Mouse (Mus musculus) limb, embryonic 10.5 days (tissue): ENCODE data around the gene Glrb. TPM values are rescaled to one million over a fixed set of nuclear protein-coding genes. Genes with fewer than 3 reads are reported as not detected.

Source experiments
- DNase-seq: peaks from one replicate; pipeline ENCODE4 v3.0.0-alpha.2; 2017; ENCODE audit warnings: low spot score
- H3K27ac ChIP-seq: fragments of 300-500 bp; sonication (generic); 2 replicates; pipeline ENCODE4 v1.5.1; 2016; ENCODE audit warnings: mild to moderate bottlenecking
- H3K27me3 ChIP-seq: fragments of 300-500 bp; sonication (generic); 2 replicates; pipeline ENCODE4 v1.6.1; 2016; ENCODE audit warnings: low read depth, mild to moderate bottlenecking; ENCODE audit not compliant: poor library complexity, severe bottlenecking
- H3K36me3 ChIP-seq: fragments of 300-500 bp; sonication (generic); 2 replicates; pipeline ENCODE4 v1.6.1; 2016; ENCODE audit warnings: mild to moderate bottlenecking, moderate library complexity
- H3K4me1 ChIP-seq: fragments of 300-500 bp; sonication (generic); 2 replicates; pipeline ENCODE4 v1.6.1; 2016
- H3K4me3 ChIP-seq: fragments of 300-500 bp; sonication (generic); 2 replicates; pipeline ENCODE4 v1.5.1; 2016; ENCODE audit warnings: mild to moderate bottlenecking, moderate library complexity
- H3K9me3 ChIP-seq: fragments of 300-500 bp; sonication (generic); replicated peaks from 2 replicates; pipeline ENCODE4 v1.6.1; 2016; ENCODE audit warnings: mild to moderate bottlenecking
- WGBS: fragments of 180-500 bp; shearing (Covaris S2); methylation state at CpG from one replicate; pipeline ENCODE4 v1.1.7; 2016; 5-methylcytosine and 5-hydroxymethylcytosine counted together
- polyA plus RNA-seq: library from polyadenylated mRNA; unstranded; fragments of >200 nt; fragmentation: Nextera tagmentation; extraction: Ambion mirVana; gene quantifications from 2 replicates; pipeline ENCODE4 v1.2.1, GENCODE M21; 2016

Glrb gene
- polyA plus RNA-seq, 1 experiment from 2014 or later, result 23.2 TPM

GRCm38 (mm10) chr3:80805327-80805726 lies 108.1 kb downstream of the Glrb start:
- 21% methylated on average over 1 of the region's 1 CpGs for WGBS

GRCm38 (mm10) chr3:80803811-80804210 lies 109.6 kb downstream of the Glrb start:
- H3K27ac ChIP-seq, result no peak overlapping the region
- DNase-seq, result no peak
- no peaks in the 10 kb centered on the region for H3K36me3 ChIP-seq
- H3K27me3 ChIP-seq, result peaks cover 34% of the 10 kb centered on the region
- no peak overlapping the region for H3K4me3 ChIP-seq
- WGBS, result 64% methylated on average over 1 of the region's 1 CpGs
- H3K4me1 ChIP-seq, result peaks cover 26% of the 10 kb centered on the region
- no peaks in the 10 kb centered on the region for H3K9me3 ChIP-seq

More at GRCm38 (mm10) chr3:80805327-80805726, 108.1 kb downstream of the Glrb start:
- Histone ChIP-seq H3K27me3 (peaks cover 25% of the 10 kb centered on the region), H3K4me1 (peaks cover 22% of the 10 kb centered on the region), H3K9me3 (no peaks in the 10 kb centered on the region), H3K36me3 (no peaks in the 10 kb centered on the region), H3K27ac (no peak overlapping the region), H3K4me3 (no peak overlapping the region)
- no peak for DNase-seq

GRCm38 (mm10) chr3:80803211-80803610 lies 110.2 kb downstream of the Glrb start:
- peaks cover 34% of the 10 kb centered on the region for H3K27me3 ChIP-seq
- H3K4me3 ChIP-seq, result no peak overlapping the region; the same call in 1 of the 2 replicates
- no peaks in the 10 kb centered on the region for H3K36me3 ChIP-seq
- no peaks in the 10 kb centered on the region for H3K9me3 ChIP-seq
- 70% methylated on average over 8 of the region's 8 CpGs for WGBS
- H3K4me1 ChIP-seq, result peaks cover 26% of the 10 kb centered on the region
- no peak for DNase-seq
- H3K27ac ChIP-seq, result no peak overlapping the region

- peak; percentile 86 for DNase-seq
- peaks cover 34% of the 10 kb centered on the region for H3K27me3 ChIP-seq
- no peak within 1 kb of the TSS for H3K27ac ChIP-seq
- peak within 1 kb of the TSS; percentile 58 for H3K4me3 ChIP-seq
- peaks cover 26% of the 10 kb centered on the region for H3K4me1 ChIP-seq
- no peaks in the 10 kb centered on the region for H3K9me3 ChIP-seq
- no peaks in the 10 kb centered on the region for H3K36me3 ChIP-seq
- WGBS, result under 1% methylated on average over 35 of the region's 35 CpGs
Measured at GRCm38 (mm10) chr3:80802596-80803081, 110.8 kb downstream of the Glrb start, which contains the start of gene Gria2. Gene Gria2 (minus strand): TSS chr3:80802835.

- WGBS, result 25% methylated on average over 6 of the region's 6 CpGs
- no peaks in the 10 kb centered on the region for H3K9me3 ChIP-seq
- no peak for DNase-seq
- peak overlapping the region; percentile 58 for H3K4me3 ChIP-seq
- H3K27ac ChIP-seq, result no peak overlapping the region
- no peaks in the 10 kb centered on the region for H3K36me3 ChIP-seq
- peaks cover 34% of the 10 kb centered on the region for H3K27me3 ChIP-seq
- peaks cover 26% of the 10 kb centered on the region for H3K4me1 ChIP-seq
Measured at GRCm38 (mm10) chr3:80801827-80802310, 111.6 kb downstream of the Glrb start.

- Histone ChIP-seq H3K4me1 (peaks cover 26% of the 10 kb centered on the region), H3K27ac (peak overlapping the region; percentile 70), H3K4me3 (peak overlapping the region; percentile 58), H3K36me3 (no peaks in the 10 kb centered on the region), H3K9me3 (no peaks in the 10 kb centered on the region), H3K27me3 (peaks cover 34% of the 10 kb centered on the region)
- peak; percentile 53 for DNase-seq
- WGBS, result 9% methylated on average over 33 of the region's 33 CpGs
Measured at GRCm38 (mm10) chr3:80800995-80801826, 112.2 kb downstream of the Glrb start.

- no peaks in the 10 kb centered on the region for H3K36me3 ChIP-seq
- WGBS, result 4% methylated on average over 29 of the region's 29 CpGs
- H3K4me3 ChIP-seq, result peak overlapping the region; percentile 58
- peaks cover 26% of the 10 kb centered on the region for H3K4me1 ChIP-seq
- DNase-seq, result peak; percentile 58
- H3K27me3 ChIP-seq, result peaks cover 34% of the 10 kb centered on the region
- peak overlapping the region; percentile 70 for H3K27ac ChIP-seq
- no peaks in the 10 kb centered on the region for H3K9me3 ChIP-seq
Measured at GRCm38 (mm10) chr3:80800299-80800994, 113.0 kb downstream of the Glrb start.

GRCm38 (mm10) chr3:80797935-80798334 lies 115.5 kb downstream of the Glrb start:
- DNase-seq, result no peak
- no peaks in the 10 kb centered on the region for H3K9me3 ChIP-seq
- H3K4me1 ChIP-seq, result peaks cover 22% of the 10 kb centered on the region
- 83% methylated on average over 1 of the region's 1 CpGs for WGBS
- H3K36me3 ChIP-seq, result no peaks in the 10 kb centered on the region
- peaks cover 34% of the 10 kb centered on the region for H3K27me3 ChIP-seq
- H3K27ac ChIP-seq, result no peak overlapping the region
- no peak overlapping the region for H3K4me3 ChIP-seq

- Histone ChIP-seq H3K4me1 (peaks cover 14% of the 10 kb centered on the region), H3K27ac (no peak overlapping the region), H3K9me3 (no peaks in the 10 kb centered on the region), H3K36me3 (no peaks in the 10 kb centered on the region), H3K4me3 (no peak overlapping the region), H3K27me3 (peaks cover 24% of the 10 kb centered on the region)
- no peak for DNase-seq
Measured at GRCm38 (mm10) chr3:80796764-80797163, 116.7 kb downstream of the Glrb start.

- Histone ChIP-seq H3K4me1 (peaks cover 3% of the 10 kb centered on the region), H3K4me3 (no peak overlapping the region), H3K36me3 (no peaks in the 10 kb centered on the region), H3K27ac (no peak overlapping the region), H3K9me3 (no peaks in the 10 kb centered on the region), H3K27me3 (peaks cover 9% of the 10 kb centered on the region)
- no peak for DNase-seq
- 93% methylated on average over 2 of the region's 2 CpGs for WGBS
Measured at GRCm38 (mm10) chr3:80795284-80795683, 118.2 kb downstream of the Glrb start.
